Mouse (Mus musculus) megakaryocyte, embryonic 14.5 days (primary cell): ENCODE measurements at regions not wholly inside any gene's neighbourhood (a gene's known extent, or its start where the extent isn't known, plus 50 kb on each side); places are given as distances from the start of the nearest gene placed in this dataset.

Experiments
- FLI1 ChIP-seq: IDR thresholded peaks from 2 replicates; pipeline ENCODE4 v1.6.1; 2012; ENCODE audit warnings: low read length, inconsistent platforms, mixed read lengths
- GATA1 ChIP-seq: IDR thresholded peaks from 3 replicates; pipeline ENCODE4 v1.6.1; 2012; ENCODE audit warnings: mixed read lengths, low read length, inconsistent platforms, borderline replicate concordance

DNA sequence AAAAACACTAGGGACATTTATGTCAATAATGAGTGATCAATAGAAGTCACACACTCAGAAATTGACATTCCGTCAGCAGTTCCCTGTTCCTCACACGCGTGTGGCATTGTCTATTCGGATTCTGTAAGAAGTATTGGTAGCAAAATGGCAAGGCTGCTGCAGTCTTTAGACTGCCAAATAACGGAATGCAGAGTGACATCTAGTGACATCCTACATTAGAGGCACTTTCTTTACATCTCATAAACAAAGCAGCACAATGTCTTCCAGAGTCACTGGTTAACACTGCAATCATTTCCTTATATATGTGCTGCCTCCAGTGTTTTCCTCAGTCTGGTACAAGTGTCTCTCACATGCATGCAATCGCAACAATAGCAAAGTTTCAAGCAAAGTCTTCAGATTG is 342.9 kb downstream of the Rpl36a-ps1 start:
- TF ChIP-seq FLI1: no peak
- TF ChIP-seq GATA1: no peak
